Mouse (Mus musculus) liver, embryonic 14.5 days (tissue): ENCODE measurements around the gene Tmed9.

Experiments used
- CTCF ChIP-seq: IDR thresholded peaks from 2 replicates; pipeline ENCODE4 v1.5.1; 2016; ENCODE audit warnings: antibody characterized with exemption, low read depth, control low read depth
- EP300 ChIP-seq: IDR thresholded peaks from 2 replicates; pipeline ENCODE4 v1.6.1; 2016; ENCODE audit warnings: antibody characterized with exemption, low read depth

GRCm38 (mm10) chr13:55600657-55601056, 27.1 kb downstream of the Tmed9 start:
- TF ChIP-seq CTCF (no peak), EP300 (no peak)
